8 mouse cellular contexts compared by ENCODE assay signal in genomic region chr12:24600806-24601205, GRCm38 (mm10). TPM values are rescaled to one million over a fixed set of nuclear protein-coding genes. Genes with fewer than 3 reads are reported as not detected.
A peak's percentile ranks its signal among the peaks of the same experiment; 100 is the strongest.
DNase-seq lines count a peak whose midpoint lies in the region; ATAC-seq and TF ChIP-seq lines count a peak whose summit lies in the region.

No protein-coding gene starts in this region.

- H3K9me3 ChIP-seq in embryonic facial prominence, embryonic 13.5 days = no peaks in the 10 kb centered on the region
- H3K9me3 ChIP-seq in midbrain, embryonic 13.5 days = no peaks in the 10 kb centered on the region

- TF ChIP-seq EP300 in heart, adult 2 months (IDR thresholded peaks at IDR 0.05; ENCODE audit: insufficient read depth, low read depth, low read length) = peak; percentile 81

- no peak; the same call in 1 of the 2 replicates for TF ChIP-seq CTCF in heart, adult 2 months (IDR thresholded peaks at IDR 0.05)
- TF ChIP-seq CTCF in small intestine, adult 2 months (IDR thresholded peaks at IDR 0.05; ENCODE audit: extremely low read depth, insufficient read length, insufficient replicate concordance, low read depth, low read length) = peak; percentile 85; the same call in 1 of the 2 replicates

- no peaks in the 10 kb centered on the region for H3K36me3 ChIP-seq in embryonic facial prominence, embryonic 13.5 days
- H3K36me3 ChIP-seq in heart, adult 2 months (ENCODE audit: control insufficient read depth, insufficient read depth, low read length) = no peaks in the 10 kb centered on the region
- no peaks in the 10 kb centered on the region for H3K36me3 ChIP-seq in midbrain, embryonic 13.5 days
- H3K36me3 ChIP-seq in small intestine, adult 2 months (ENCODE audit: control insufficient read depth, insufficient read depth, low read length) = no peaks in the 10 kb centered on the region

- no peak for TF ChIP-seq POLR2A in heart, adult 2 months (IDR thresholded peaks at IDR 0.05; ENCODE audit: insufficient read depth, low read depth, low read length)
- TF ChIP-seq POLR2A in small intestine, adult 2 months (IDR thresholded peaks at IDR 0.05; ENCODE audit: low read depth, low read length) = no peak

- H3K27ac ChIP-seq in embryonic facial prominence, embryonic 13.5 days = no peak overlapping the region
- no peak overlapping the region for H3K27ac ChIP-seq in heart, adult 2 months
- no peak overlapping the region for H3K27ac ChIP-seq in midbrain, embryonic 13.5 days
- no peak overlapping the region for H3K27ac ChIP-seq in small intestine, adult 2 months (ENCODE audit: insufficient read depth, low read depth, low read length)

- peaks cover 2% of the 10 kb centered on the region; the same call in 1 of the 2 replicates for H3K27me3 ChIP-seq in embryonic facial prominence, embryonic 13.5 days
- H3K27me3 ChIP-seq in heart, adult 2 months (ENCODE audit: control insufficient read depth, insufficient read depth, low read length) = no peaks in the 10 kb centered on the region
- no peaks in the 10 kb centered on the region for H3K27me3 ChIP-seq in midbrain, embryonic 13.5 days
- no peaks in the 10 kb centered on the region for H3K27me3 ChIP-seq in small intestine, adult 2 months (ENCODE audit: control insufficient read depth, insufficient read depth, low read length)

- H3K4me2 ChIP-seq in embryonic facial prominence, embryonic 13.5 days = no peak overlapping the region
- no peak overlapping the region for H3K4me2 ChIP-seq in midbrain, embryonic 13.5 days (replicated peaks)

- peaks cover 14% of the 10 kb centered on the region for H3K4me1 ChIP-seq in embryonic facial prominence, embryonic 13.5 days
- no peaks in the 10 kb centered on the region; the same call in 1 of the 2 replicates for H3K4me1 ChIP-seq in heart, adult 2 months (ENCODE audit: control insufficient read depth, insufficient read depth, low read length)
- no peaks in the 10 kb centered on the region for H3K4me1 ChIP-seq in midbrain, embryonic 13.5 days (replicated peaks)
- H3K4me1 ChIP-seq in small intestine, adult 2 months (ENCODE audit: control insufficient read depth, insufficient read depth, insufficient read length, low read length) = no peaks in the 10 kb centered on the region

- intact Hi-C loops in heart, adult 2 months (cut with DNase I) = loop anchor here (2.0 to 5.0 kb wide), 2 partner anchors 76 to 130 kb away; no protein-coding TSS in a partner anchor
- intact Hi-C loops in left cerebral cortex, postnatal 4 days (cut with DNase I) = no loop called here

- no peak overlapping the region for H3K9ac ChIP-seq in embryonic facial prominence, embryonic 13.5 days
- H3K9ac ChIP-seq in heart, adult 2 months (ENCODE audit: low read depth, low read length) = no peak overlapping the region
- no peak overlapping the region for H3K9ac ChIP-seq in midbrain, embryonic 13.5 days (replicated peaks)

- DNase-seq in A20 (ENCODE audit: low read depth, low spot score) = peak; percentile 77
- DNase-seq in adrenal gland, postnatal 25 days = peak; percentile 57
- DNase-seq in heart, adult 2 months = peak; percentile 72 to 79
- peak; percentile 74 for DNase-seq in kidney, adult 18-20 months
- peak; percentile 70 for DNase-seq in left cerebral cortex, postnatal 4 days

- ATAC-seq in embryonic facial prominence, embryonic 13.5 days (ENCODE audit: insufficient number of reproducible peaks, insufficient read depth, low FRiP score, low TSS enrichment, low read depth) = peak; percentile 63; the same call in 1 of the 2 replicates
- ATAC-seq in midbrain, embryonic 13.5 days = peak; percentile 82

- 4% methylated on average over 9 of the region's 9 CpGs for WGBS in embryonic facial prominence, embryonic 13.5 days
- 2% methylated on average over 9 of the region's 9 CpGs for WGBS in heart, adult 2 months
- 3% methylated on average over 9 of the region's 9 CpGs for WGBS in midbrain, embryonic 13.5 days
- WGBS in small intestine, adult 2 months = 3% methylated on average over 9 of the region's 9 CpGs

- no peaks in the 10 kb centered on the region for H3K79me2 ChIP-seq in heart, adult 2 months (replicated peaks; ENCODE audit: control insufficient read depth, insufficient read depth, low read length)

- no peak overlapping the region for H3K4me3 ChIP-seq in embryonic facial prominence, embryonic 13.5 days
- no peak overlapping the region for H3K4me3 ChIP-seq in heart, adult 2 months
- no peak overlapping the region for H3K4me3 ChIP-seq in midbrain, embryonic 13.5 days (replicated peaks)
- H3K4me3 ChIP-seq in small intestine, adult 2 months (ENCODE audit: low read depth, low read length) = no peak overlapping the region

RNA-seq across cellular contexts. Expression of gene Grhl1, which starts 28.7 kb away (rescaled TPM):
- 0.52 and 0.67 TPM in 2 replicates for total RNA-seq in adrenal gland, postnatal 25 days (2021)
- 9.0 and 10.1 TPM in 2 replicates for polyA plus RNA-seq in embryonic facial prominence, embryonic 13.5 days (2015; fragmentation: Nextera tagmentation; extraction: Ambion mirVana)
- under 1 TPM; 0.43 to 0.73 TPM for total RNA-seq in heart, adult 2 months (2021)
- 0.39 and 0.47 TPM in 2 replicates for polyA plus RNA-seq in heart, adult 2 months (2012; rRNA removed)
- 1 to 10 TPM; 3.2 to 3.7 TPM for total RNA-seq in left cerebral cortex, postnatal 4 days (2021)
- polyA plus RNA-seq in midbrain, embryonic 13.5 days (2015; fragmentation: Nextera tagmentation; extraction: Ambion mirVana) = 0.48 and 0.58 TPM in 2 replicates
- 0.33 and 0.51 TPM in 2 replicates for polyA plus RNA-seq in small intestine, adult 2 months (2012; rRNA removed)

RNA-seq across cellular contexts. Expression of gene Klf11, which starts 50.3 kb away (rescaled TPM):
- 9.8 and 14.8 TPM in 2 replicates for total RNA-seq in adrenal gland, postnatal 25 days (2021)
- 11.2 and 13.4 TPM in 2 replicates for polyA plus RNA-seq in embryonic facial prominence, embryonic 13.5 days (2015; fragmentation: Nextera tagmentation; extraction: Ambion mirVana)
- total RNA-seq in heart, adult 2 months (2021) = 10 to 100 TPM in 1 of 2 experiments, 1 to 10 TPM in 1; 7.8 to 13.5 TPM
- polyA plus RNA-seq in heart, adult 2 months (2012; rRNA removed) = 8.8 and 15.1 TPM in 2 replicates
- total RNA-seq in left cerebral cortex, postnatal 4 days (2021) = 10 to 100 TPM; 23.4 to 24.8 TPM
- 16.8 and 19.1 TPM in 2 replicates for polyA plus RNA-seq in midbrain, embryonic 13.5 days (2015; fragmentation: Nextera tagmentation; extraction: Ambion mirVana)
- polyA plus RNA-seq in small intestine, adult 2 months (2012; rRNA removed) = 1.7 and 4.2 TPM in 2 replicates
